Mouse (Mus musculus): ENCODE results near the gene Slc38a6. TPM values are rescaled to one million over a fixed set of nuclear protein-coding genes. Genes with fewer than 3 reads are reported as not detected.

Gene Slc38a6
- polyA plus RNA-seq (2012; rRNA removed) = 15.1 and 17.7 TPM in 2 replicates

- H3K4me3 ChIP-seq (ENCODE audit: insufficient read depth, low read depth, low read length) = peak within 1 kb of the TSS; percentile 67
- under 1% methylated on average over 53 of the region's 53 CpGs for WGBS
- no peak for TF ChIP-seq POLR2A (IDR thresholded peaks at IDR 0.05; ENCODE audit: low read depth, low read length)
- no peak for TF ChIP-seq CTCF (conservative IDR thresholded peaks at IDR 0.05; ENCODE audit: insufficient read depth, insufficient read length, low read depth, low read length)
These were observed at the start of gene Slc38a6, which contains the start of gene Trmt5 for GRCm38 (mm10) chr12:73286287-73287092. Gene Slc38a6, plus strand, starts transcription at chr12:73286779. Gene Trmt5, minus strand, starts transcription at chr12:73286710.

GRCm38 (mm10) chr12:73241960-73242359, 44.6 kb upstream of the Slc38a6 start:
- WGBS = 79% methylated on average over 10 of the region's 10 CpGs
- Histone ChIP-seq H3K27me3 (replicated peaks; ENCODE audit: control insufficient read depth, insufficient read depth, low read length) (no peaks in the 10 kb centered on the region), H3K27ac (ENCODE audit: insufficient read depth, low read depth, low read length) (no peak overlapping the region), H3K36me3 (ENCODE audit: control insufficient read depth, insufficient read depth, low read length) (no peaks in the 10 kb centered on the region), H3K4me1 (ENCODE audit: control insufficient read depth, insufficient read depth, low read length) (no peaks in the 10 kb centered on the region), H3K4me3 (ENCODE audit: insufficient read depth, low read depth, low read length) (no peak overlapping the region)
- no peak for DNase-seq
- TF ChIP-seq POLR2A (IDR thresholded peaks at IDR 0.05; ENCODE audit: low read depth, low read length) (no peak), CTCF (conservative IDR thresholded peaks at IDR 0.05; ENCODE audit: insufficient read depth, insufficient read length, low read depth, low read length) (no peak)

More at GRCm38 (mm10) chr12:73286287-73287092, at the start of gene Slc38a6, which contains the start of gene Trmt5:
- H3K27ac ChIP-seq (ENCODE audit: insufficient read depth, low read depth, low read length) = peak within 1 kb of the TSS; percentile 60
- peak; percentile 96 for DNase-seq
- H3K27me3 ChIP-seq (replicated peaks; ENCODE audit: control insufficient read depth, insufficient read depth, low read length) = no peaks in the 10 kb centered on the region
- H3K4me1 ChIP-seq (ENCODE audit: control insufficient read depth, insufficient read depth, low read length) = peaks cover 13% of the 10 kb centered on the region
- no peaks in the 10 kb centered on the region for H3K36me3 ChIP-seq (ENCODE audit: control insufficient read depth, insufficient read depth, low read length)

- no peak overlapping the region for H3K4me3 ChIP-seq (ENCODE audit: insufficient read depth, low read depth, low read length)
- H3K27ac ChIP-seq (ENCODE audit: insufficient read depth, low read depth, low read length) = no peak overlapping the region
- no peaks in the 10 kb centered on the region for H3K36me3 ChIP-seq (ENCODE audit: control insufficient read depth, insufficient read depth, low read length)
- no peak for DNase-seq
- no peak for TF ChIP-seq POLR2A (IDR thresholded peaks at IDR 0.05; ENCODE audit: low read depth, low read length)
- TF ChIP-seq CTCF (conservative IDR thresholded peaks at IDR 0.05; ENCODE audit: insufficient read depth, insufficient read length, low read depth, low read length) = no peak
- no peaks in the 10 kb centered on the region for H3K4me1 ChIP-seq (ENCODE audit: control insufficient read depth, insufficient read depth, low read length)
- H3K27me3 ChIP-seq (replicated peaks; ENCODE audit: control insufficient read depth, insufficient read depth, low read length) = no peaks in the 10 kb centered on the region
- WGBS = 68% methylated on average over 5 of the region's 5 CpGs
These were observed 40.9 kb upstream of the Slc38a6 start for GRCm38 (mm10) chr12:73245687-73246086.

GRCm38 (mm10) chr12:73255006-73255405, 31.6 kb upstream of the Slc38a6 start:
- Histone ChIP-seq H3K27me3 (replicated peaks; ENCODE audit: control insufficient read depth, insufficient read depth, low read length) (no peaks in the 10 kb centered on the region), H3K36me3 (ENCODE audit: control insufficient read depth, insufficient read depth, low read length) (no peaks in the 10 kb centered on the region), H3K27ac (ENCODE audit: insufficient read depth, low read depth, low read length) (no peak overlapping the region), H3K4me1 (ENCODE audit: control insufficient read depth, insufficient read depth, low read length) (no peaks in the 10 kb centered on the region), H3K4me3 (ENCODE audit: insufficient read depth, low read depth, low read length) (no peak overlapping the region)
- WGBS = 70% methylated on average over 2 of the region's 2 CpGs
- DNase-seq = peak; percentile 11
- no peak for TF ChIP-seq POLR2A (IDR thresholded peaks at IDR 0.05; ENCODE audit: low read depth, low read length)
- no peak for TF ChIP-seq CTCF (conservative IDR thresholded peaks at IDR 0.05; ENCODE audit: insufficient read depth, insufficient read length, low read depth, low read length)

GRCm38 (mm10) chr12:73259269-73259668, 27.3 kb upstream of the Slc38a6 start:
- WGBS = 96% methylated on average over 6 of the region's 6 CpGs
- DNase-seq = no peak
- TF ChIP-seq CTCF (conservative IDR thresholded peaks at IDR 0.05; ENCODE audit: insufficient read depth, insufficient read length, low read depth, low read length) = no peak
- TF ChIP-seq POLR2A (IDR thresholded peaks at IDR 0.05; ENCODE audit: low read depth, low read length) = no peak

GRCm38 (mm10) chr12:73260339-73260738, 26.2 kb upstream of the Slc38a6 start:
- no peak overlapping the region for H3K27ac ChIP-seq (ENCODE audit: insufficient read depth, low read depth, low read length)
- no peak for DNase-seq
- H3K27me3 ChIP-seq (replicated peaks; ENCODE audit: control insufficient read depth, insufficient read depth, low read length) = no peaks in the 10 kb centered on the region
- WGBS = 96% methylated on average over 1 of the region's 1 CpGs
- no peaks in the 10 kb centered on the region for H3K4me1 ChIP-seq (ENCODE audit: control insufficient read depth, insufficient read depth, low read length)
- TF ChIP-seq POLR2A (IDR thresholded peaks at IDR 0.05; ENCODE audit: low read depth, low read length) (no peak), CTCF (conservative IDR thresholded peaks at IDR 0.05; ENCODE audit: insufficient read depth, insufficient read length, low read depth, low read length) (no peak)
- H3K36me3 ChIP-seq (ENCODE audit: control insufficient read depth, insufficient read depth, low read length) = no peaks in the 10 kb centered on the region
- no peak overlapping the region for H3K4me3 ChIP-seq (ENCODE audit: insufficient read depth, low read depth, low read length)

More at GRCm38 (mm10) chr12:73259269-73259668, 27.3 kb upstream of the Slc38a6 start:
- Histone ChIP-seq H3K27ac (ENCODE audit: insufficient read depth, low read depth, low read length) (no peak overlapping the region), H3K27me3 (replicated peaks; ENCODE audit: control insufficient read depth, insufficient read depth, low read length) (no peaks in the 10 kb centered on the region), H3K4me1 (ENCODE audit: control insufficient read depth, insufficient read depth, low read length) (no peaks in the 10 kb centered on the region), H3K36me3 (ENCODE audit: control insufficient read depth, insufficient read depth, low read length) (no peaks in the 10 kb centered on the region), H3K4me3 (ENCODE audit: insufficient read depth, low read depth, low read length) (no peak overlapping the region)

- no peaks in the 10 kb centered on the region for H3K36me3 ChIP-seq (ENCODE audit: control insufficient read depth, insufficient read depth, low read length)
- WGBS = 82% methylated on average over 3 of the region's 3 CpGs
- H3K4me3 ChIP-seq (ENCODE audit: insufficient read depth, low read depth, low read length) = no peak overlapping the region
- no peak overlapping the region for H3K27ac ChIP-seq (ENCODE audit: insufficient read depth, low read depth, low read length)
- H3K27me3 ChIP-seq (replicated peaks; ENCODE audit: control insufficient read depth, insufficient read depth, low read length) = no peaks in the 10 kb centered on the region
- DNase-seq = no peak
- no peaks in the 10 kb centered on the region for H3K4me1 ChIP-seq (ENCODE audit: control insufficient read depth, insufficient read depth, low read length)
- TF ChIP-seq POLR2A (IDR thresholded peaks at IDR 0.05; ENCODE audit: low read depth, low read length) (no peak), CTCF (conservative IDR thresholded peaks at IDR 0.05; ENCODE audit: insufficient read depth, insufficient read length, low read depth, low read length) (no peak)
These were observed 21.1 kb upstream of the Slc38a6 start for GRCm38 (mm10) chr12:73265381-73265978.

Data from kidney, adult 2 months (tissue).